Mouse (Mus musculus): Measurements from ENCODE around the gene Tap2. TPM values are rescaled to one million over a fixed set of nuclear protein-coding genes. Genes with fewer than 3 reads are reported as not detected.

Gene Tap2
- total and polyA plus RNA-seq, 3 experiments: 54.8 to 121 (median 110) TPM

GRCm38 (mm10) chr17:34170877-34171498 lies 32.3 kb upstream of the Tap2 start:
- H3K4me3 ChIP-seq (replicated peaks in 1 of 3; ENCODE audit: low read depth in 2 of 3, low read length in 2 of 3, poor library complexity in 1 of 3): peak overlapping the region; percentile 44 to 72 (median 58)
- H3K9me3 ChIP-seq (replicated peaks; ENCODE audit: low read length): peaks cover 9% of the 10 kb centered on the region
- TF ChIP-seq USF1 (IDR thresholded peaks at IDR 0.05; ENCODE audit: low read depth, low read length) (no peak), ELF1 (IDR thresholded peaks at IDR 0.05; ENCODE audit: low read depth, low read length) (peak; percentile 80), RAD21 (IDR thresholded peaks at IDR 0.05; ENCODE audit: low read depth, low read length) (peak; percentile 82), MXI1 (IDR thresholded peaks at IDR 0.05; ENCODE audit: low read depth, low read length) (peak; percentile 73; the same call in 1 of the 2 replicates), E2F4 (IDR thresholded peaks at IDR 0.05; ENCODE audit: insufficient replicate concordance, low read depth, low read length) (no peak), ZKSCAN1 (IDR thresholded peaks at IDR 0.05; ENCODE audit: borderline replicate concordance, low read depth, low read length) (no peak), PAX5 (IDR thresholded peaks at IDR 0.05; ENCODE audit: low read length) (no peak), IRF4 (IDR thresholded peaks at IDR 0.05; ENCODE audit: low read depth, low read length) (peak; percentile 5; the same call in 1 of the 2 replicates), MYC (IDR thresholded peaks at IDR 0.05; ENCODE audit: low read depth, low read length) (peak; percentile 76; the same call in 1 of the 2 replicates), POLR2A (IDR thresholded peaks at IDR 0.05; ENCODE audit: low read depth, low read length) (peak; percentile 66), NRF1 (IDR thresholded peaks at IDR 0.05; ENCODE audit: low read depth, low read length) (no peak), USF2 (conservative IDR thresholded peaks at IDR 0.05; ENCODE audit: low read depth, low read length) (no peak), BHLHE40 (IDR thresholded peaks at IDR 0.05; ENCODE audit: low read depth, low read length) (0 out of 2 replicates have a peak, but pooled peaks have one; percentile 46), ZC3H11A (IDR thresholded peaks at IDR 0.05; ENCODE audit: low read depth, low read length) (peak; percentile 70), JUN (IDR thresholded peaks at IDR 0.05; ENCODE audit: insufficient read depth, low read depth, low read length) (no peak), EP300 (IDR thresholded peaks at IDR 0.05; ENCODE audit: low read length) (no peak), TCF12 (IDR thresholded peaks at IDR 0.05; ENCODE audit: low read depth, low read length) (0 out of 2 replicates have a peak, but pooled peaks have one; percentile 12), CHD2 (IDR thresholded peaks at IDR 0.05; ENCODE audit: low read length) (no peak), ZMIZ1 (IDR thresholded peaks at IDR 0.05; ENCODE audit: low read depth, low read length) (no peak), CTCF (conservative IDR thresholded peaks at IDR 0.05 in 1 of 2, IDR thresholded peaks at IDR 0.05 in 1 of 2; ENCODE audit: low read depth in 2 of 2, low read length in 2 of 2) (peak; percentile 49 to 89; a peak in 3 of 4 replicates), MAFK (IDR thresholded peaks at IDR 0.05; ENCODE audit: insufficient replicate concordance, low read length) (no peak), RCOR1 (conservative IDR thresholded peaks at IDR 0.05; ENCODE audit: low read depth, low read length) (no peak), TBP (conservative IDR thresholded peaks at IDR 0.05; ENCODE audit: low read depth, low read length) (0 out of 2 replicates have a peak, but pooled peaks have one; percentile 64), SMC3 (IDR thresholded peaks at IDR 0.05; ENCODE audit: low read depth, low read length) (peak; percentile 85), KAT2A (IDR thresholded peaks at IDR 0.05; ENCODE audit: insufficient replicate concordance, low read length) (no peak), HCFC1 (IDR thresholded peaks at IDR 0.05; ENCODE audit: low read depth, low read length) (peak; percentile 49), GABPA (IDR thresholded peaks at IDR 0.05; ENCODE audit: insufficient replicate concordance, low read depth, low read length) (no peak), MEF2A (IDR thresholded peaks at IDR 0.05; ENCODE audit: borderline replicate concordance, low read depth, low read length) (no peak), CHD1 (IDR thresholded peaks at IDR 0.05; ENCODE audit: low read depth, low read length) (no peak), SIN3A (IDR thresholded peaks at IDR 0.05; ENCODE audit: low read length) (0 out of 2 replicates have a peak, but pooled peaks have one; percentile 4), ZNF384 (IDR thresholded peaks at IDR 0.05; ENCODE audit: low read depth, low read length) (no peak), POLR2AphosphoS2 (IDR thresholded peaks at IDR 0.05; ENCODE audit: low read depth, low read length) (no peak), UBTF (IDR thresholded peaks at IDR 0.05; ENCODE audit: low read depth, low read length) (no peak), MAZ (IDR thresholded peaks at IDR 0.05; ENCODE audit: low read depth, low read length) (no peak), NELFE (IDR thresholded peaks at IDR 0.05; ENCODE audit: low read depth, low read length) (0 out of 2 replicates have a peak, but pooled peaks have one; percentile 34), MAX (IDR thresholded peaks at IDR 0.05; ENCODE audit: low read length) (no peak), ETS1 (conservative IDR thresholded peaks at IDR 0.05; ENCODE audit: low read depth, low read length) (no peak), JUND (conservative IDR thresholded peaks at IDR 0.05; ENCODE audit: low read depth, low read length) (no peak)
- H3K27me3 ChIP-seq (replicated peaks): no peaks in the 10 kb centered on the region
- H3K79me2 ChIP-seq (replicated peaks; ENCODE audit: control insufficient read depth, extremely low read depth, insufficient read depth, poor library complexity, severe bottlenecking): no peaks in the 10 kb centered on the region
- H3K36me3 ChIP-seq (replicated peaks in 1 of 2; ENCODE audit: control insufficient read depth in 1 of 2, insufficient read depth in 1 of 2, low read length in 1 of 2): no peaks in the 10 kb centered on the region
- peaks cover 6 to 19% of the 10 kb centered on the region in 2 experiments for H3K4me1 ChIP-seq (ENCODE audit: control insufficient read depth in 1 of 2, insufficient read depth in 2 of 2)
- H3K27ac ChIP-seq (ENCODE audit: insufficient read depth, low read depth): peak overlapping the region; percentile 49; the same call in 1 of the 2 replicates
- peak overlapping the region; percentile 50; the same call in 1 of the 2 replicates for H3K4me2 ChIP-seq (ENCODE audit: insufficient read depth, low read depth, poor library complexity, severe bottlenecking)
- peak overlapping the region; percentile 81; the same call in 1 of the 2 replicates for H3K9ac ChIP-seq (ENCODE audit: insufficient read depth, low read depth)
- peak; percentile 92 for DNase-seq (ENCODE audit: extremely low read depth)
- in situ Hi-C loops (cut with MboI; ENCODE audit: low pct_ligation_motif_present, low pct_unique_long_range_greater_than_20kb, low sequenced_read_pairs) (no loop called here), dilution Hi-C loops (cut with MboI; ENCODE audit: extremely low pct_ligation_motif_present, extremely low pct_unique_long_range_greater_than_20kb, low sequenced_read_pairs) (no loop called here)

All from CH12.LX (cell line).